Mouse (Mus musculus) bone marrow macrophage, adult 2 months (primary cell): ENCODE measurements around the gene Cfap73.

Experiments used
- CTCF ChIP-seq: IDR thresholded peaks from 2 replicates; pipeline ENCODE4 v1.5.1; 2012; ENCODE audit warnings: low read depth, mild to moderate bottlenecking, low read length, moderate library complexity
- POLR2A ChIP-seq: IDR thresholded peaks from 2 replicates; pipeline ENCODE4 v1.6.1; 2012; ENCODE audit warnings: mild to moderate bottlenecking, low read depth, low read length, borderline replicate concordance

GRCm38 (mm10) chr5:120609246-120609775 is 24.7 kb downstream of the Cfap73 start:
- no peak for TF ChIP-seq CTCF
- TF ChIP-seq POLR2A, result no peak
